Mouse (Mus musculus) bone marrow macrophage, adult 2 months (primary cell): Measurements from ENCODE around the gene Csf3r.

Experiments
- CTCF ChIP-seq: IDR thresholded peaks from 2 replicates; pipeline ENCODE4 v1.5.1; 2012; ENCODE audit warnings: low read depth, mild to moderate bottlenecking, low read length, moderate library complexity
- POLR2A ChIP-seq: IDR thresholded peaks from 2 replicates; pipeline ENCODE4 v1.6.1; 2012; ENCODE audit warnings: mild to moderate bottlenecking, low read depth, low read length, borderline replicate concordance

DNA sequence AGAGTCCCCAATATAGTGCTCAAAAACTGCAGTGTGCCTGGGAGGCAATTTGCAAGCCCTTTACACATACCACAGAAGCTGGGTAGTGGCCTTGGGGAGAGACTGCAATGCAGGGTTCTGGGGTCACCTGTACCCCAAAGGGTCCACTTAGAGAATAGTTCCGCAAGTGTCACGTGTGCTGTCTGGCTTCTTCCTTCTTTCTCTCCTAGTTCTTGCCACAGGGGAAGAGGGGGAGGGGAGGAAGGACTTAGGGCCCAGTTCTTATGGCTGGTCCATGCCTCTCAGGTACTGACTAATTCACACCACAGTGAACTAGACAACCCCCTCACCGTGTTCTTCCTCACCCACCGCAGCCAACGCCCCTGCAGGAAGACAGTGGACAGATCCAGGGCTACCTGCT, 11.1 kb downstream of the Csf3r start:
- TF ChIP-seq POLR2A = no peak
- no peak for TF ChIP-seq CTCF
